Mouse (Mus musculus) heart, adult 18-20 months (tissue): Measurements from ENCODE around the gene Tex46. TPM values are rescaled to one million over a fixed set of nuclear protein-coding genes. Genes with fewer than 3 reads are reported as not detected.

Experiments used
- DNase-seq, 2 experiments: peaks; one replicate each; pipeline ENCODE4 v3.0.0; 2021 to 2022; ENCODE audit warnings: mixed read lengths in 1 of 2
- microRNA-seq, 2 experiments: library from miRNA; unstranded; fragments of <30 nt; microRNA quantifications; one replicate each; pipeline ENCODE4 v1.2.0; 2022
- total RNA-seq, 2 experiments: library from RNA; stranded (reverse); gene quantifications; 2 replicates each; pipeline ENCODE4 v1.2.3; 2021

The Tex46 gene
- total RNA-seq, 2 experiments from 2014 or later = not detected

- peak; percentile 63 to 67 for DNase-seq
Observed at GRCm38 (mm10) chr4:136631237-136631994, 21.2 kb downstream of the Tex46 start.

GRCm38 (mm10) chr4:136635995-136636394 lies 25.8 kb downstream of the Tex46 start:
- no peak for DNase-seq

- DNase-seq = no peak
Observed at GRCm38 (mm10) chr4:136636511-136636910, 26.3 kb downstream of the Tex46 start.

- DNase-seq = no peak
Observed at GRCm38 (mm10) chr4:136636983-136637562, 26.8 kb downstream of the Tex46 start.

- no peak for DNase-seq
Observed at GRCm38 (mm10) chr4:136637563-136638229, 27.5 kb downstream of the Tex46 start.

- DNase-seq = no peak
Observed at GRCm38 (mm10) chr4:136638230-136638750, 28.1 kb downstream of the Tex46 start.

GRCm38 (mm10) chr4:136638890-136639289 lies 28.7 kb downstream of the Tex46 start:
- DNase-seq = no peak

GRCm38 (mm10) chr4:136648922-136649479 lies 38.8 kb downstream of the Tex46 start:
- DNase-seq = peak; percentile 42 to 85

GRCm38 (mm10) chr4:136649480-136650196 lies 39.4 kb downstream of the Tex46 start:
- no peak for DNase-seq

GRCm38 (mm10) chr4:136650261-136650660 lies 40.0 kb downstream of the Tex46 start:
- DNase-seq = no peak

GRCm38 (mm10) chr4:136651357-136651811 lies 41.1 kb downstream of the Tex46 start:
- peak in 1 of 2 experiments; percentile 32 for DNase-seq

GRCm38 (mm10) chr4:136651882-136652527 lies 41.8 kb downstream of the Tex46 start:
- DNase-seq = no peak

GRCm38 (mm10) chr4:136652528-136652910 lies 42.3 kb downstream of the Tex46 start:
- no peak for DNase-seq

- no peak for DNase-seq
Observed at GRCm38 (mm10) chr4:136653019-136653418, 42.8 kb downstream of the Tex46 start.

GRCm38 (mm10) chr4:136653692-136654234 lies 43.5 kb downstream of the Tex46 start:
- no peak for DNase-seq

- DNase-seq = no peak
Observed at GRCm38 (mm10) chr4:136657914-136658313, 47.7 kb downstream of the Tex46 start.

Small RNA genes within 50 kb of the gene (microRNA-seq; reads per million reads assigned to microRNA genes)
- 0 reads per million in 2 experiments for gene Gm22180

Other genes with a start within 250 kb of the Tex46 start
- gene Htr1d, start 186.9 kb upstream of the Tex46 start, total RNA-seq = not detected
- under 1 TPM; 0.15 to 0.21 TPM for gene 6030445D17Rik, start 148.2 kb upstream of the Tex46 start, total RNA-seq
- gene Luzp1, start 140.7 kb upstream of the Tex46 start, total RNA-seq = 10 to 100 TPM; 29.3 to 38.1 TPM
- gene Kdm1a, start 7.7 kb upstream of the Tex46 start, total RNA-seq = 10 to 100 TPM; 28.2 to 30.6 TPM
- gene Lactbl1, start 12.2 kb downstream of the Tex46 start, total RNA-seq = not detected
- under 1 TPM; 0.89 to 0.90 TPM for gene Ephb2, start 225.6 kb downstream of the Tex46 start, total RNA-seq